In the genomic region with DNA sequence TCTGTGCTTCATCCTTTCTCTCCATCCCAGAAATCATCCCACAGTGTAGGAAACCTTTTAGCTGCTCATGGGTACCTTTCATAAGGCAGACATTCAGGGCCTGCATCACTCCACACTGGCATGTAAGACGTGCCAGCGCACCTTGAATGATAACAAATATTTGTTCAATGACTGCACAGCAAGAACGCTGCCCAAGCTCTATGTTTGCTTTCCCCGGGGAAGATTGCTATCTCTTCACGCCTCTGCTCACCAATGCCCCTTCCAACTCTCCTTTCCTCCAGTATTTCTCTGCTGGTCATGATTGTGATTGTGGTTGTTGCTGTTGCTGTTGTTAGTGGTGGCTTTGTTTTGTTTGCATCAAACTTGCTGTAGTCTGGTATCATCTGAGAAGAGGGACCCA, we compare ENCODE assay signal across 16 mouse cellular contexts.
"Had no signal": no experiment of that assay in that cellular context is flagged by ENCODE, and none has a peak within 500 bp of the region (broad histone marks: within the 10 kb centered on the region; RNA-seq: fewer than 3 reads in every experiment).

No protein-coding gene starts in this region.

- H3K27ac ChIP-seq: hindbrain, embryonic 12.5 days; limb, embryonic 13.5 days; liver, embryonic 12.5 days; midbrain, embryonic 15.5 days; neural tube, embryonic 13.5 days had no signal

- H3K4me2 ChIP-seq: hindbrain, embryonic 12.5 days; limb, embryonic 13.5 days; liver, embryonic 12.5 days; lung, embryonic 14.5 days; midbrain, embryonic 11.5 days; midbrain, embryonic 15.5 days; neural tube, embryonic 13.5 days had no signal

- H3K9me3 ChIP-seq: hindbrain, embryonic 12.5 days; limb, embryonic 13.5 days; liver, embryonic 12.5 days; midbrain, embryonic 15.5 days; neural tube, embryonic 13.5 days had no signal

- DNase-seq: kidney, postnatal 25 days; layer of hippocampus, adult 9-11 months; left cerebral cortex, postnatal 4 days; lung, embryonic 14.5 days; retina, postnatal 1 day; thymus, adult 18-20 months; thymus, postnatal 25 days had no signal

- H3K4me3 ChIP-seq: hindbrain, embryonic 12.5 days; limb, embryonic 13.5 days; liver, embryonic 12.5 days; midbrain, embryonic 15.5 days; neural tube, embryonic 13.5 days had no signal

- H3K9ac ChIP-seq: hindbrain, embryonic 12.5 days; limb, embryonic 13.5 days; liver, embryonic 12.5 days; lung, embryonic 14.5 days; midbrain, embryonic 15.5 days; neural tube, embryonic 13.5 days had no signal

- H3K36me3 ChIP-seq: hindbrain, embryonic 12.5 days; limb, embryonic 13.5 days; liver, embryonic 12.5 days; midbrain, embryonic 15.5 days; neural tube, embryonic 13.5 days had no signal

- H3K4me1 ChIP-seq: liver, embryonic 12.5 days had no signal

- ATAC-seq: hindbrain, embryonic 16.5 days; inflammation-experienced regulatory T-cells, adult 6 months; intestine, postnatal 0 days; liver, embryonic 12.5 days; midbrain, embryonic 15.5 days had no signal

- H3K27me3 ChIP-seq: hindbrain, embryonic 12.5 days; limb, embryonic 13.5 days; midbrain, embryonic 15.5 days; neural tube, embryonic 13.5 days had no signal
